Mouse (Mus musculus) forebrain, postnatal 0 days (tissue): Measurements from ENCODE around the gene Crot. TPM values are rescaled to one million over a fixed set of nuclear protein-coding genes. Genes with fewer than 3 reads are reported as not detected.
A peak's percentile ranks its signal among the peaks of the same experiment; 100 is the strongest.

Source experiments
- ATAC-seq: fragments of 200-750 bp; cut with Nextera tagmentation; 2 replicates; pipeline ENCODE4 v1.8.0; 2017; ENCODE audit warnings: mild to moderate bottlenecking, moderate library complexity
- DNase-seq: peaks from one replicate; pipeline ENCODE4 v3.0.0-alpha.2; 2015
- H3K27ac ChIP-seq: fragments of 300-500 bp; sonication (generic); 2 replicates; pipeline ENCODE4 v1.5.1; 2014; ENCODE audit warnings: low read depth, mild to moderate bottlenecking, antibody characterized with exemption, low read length, moderate library complexity, mixed read lengths
- H3K27me3 ChIP-seq: fragments of 300-500 bp; sonication (generic); 2 replicates; pipeline ENCODE4 v1.6.1; 2014; ENCODE audit warnings: mild to moderate bottlenecking, low read length, mixed read lengths; ENCODE audit not compliant: insufficient read depth
- H3K36me3 ChIP-seq: fragments of 300-500 bp; sonication (generic); 2 replicates; pipeline ENCODE4 v1.6.1; 2014; ENCODE audit warnings: mild to moderate bottlenecking, moderate library complexity; ENCODE audit not compliant: insufficient read depth
- H3K4me1 ChIP-seq: fragments of 300-500 bp; sonication (generic); 2 replicates; pipeline ENCODE4 v1.6.1; 2014; ENCODE audit warnings: antibody characterized with exemption; ENCODE audit not compliant: insufficient read depth
- H3K4me2 ChIP-seq: fragments of 300-500 bp; sonication (generic); 2 replicates; pipeline ENCODE4 v1.6.1; 2014; ENCODE audit warnings: low read depth, mild to moderate bottlenecking, moderate library complexity
- H3K4me3 ChIP-seq: fragments of 300-500 bp; sonication (generic); 2 replicates; pipeline ENCODE4 v1.5.1; 2014; ENCODE audit warnings: low read depth, low read length, mixed read lengths
- H3K9ac ChIP-seq: fragments of 300-500 bp; sonication (generic); 2 replicates; pipeline ENCODE4 v1.6.1; 2014; ENCODE audit warnings: mild to moderate bottlenecking
- H3K9me3 ChIP-seq: fragments of 300-500 bp; sonication (generic); 2 replicates; pipeline ENCODE4 v1.6.1; 2016; ENCODE audit warnings: low read length
- CTCF ChIP-seq: sonication (generic); IDR thresholded peaks from 2 replicates; pipeline ENCODE4 v1.5.1; 2016; ENCODE audit warnings: antibody characterized with exemption, control low read depth, low read depth
- WGBS: fragments of 180-500 bp; shearing (Covaris S2); extraction: QIAGEN DNeasy Blood & Tissue Kit; methylation state at CpG from one replicate; pipeline ENCODE4 v1.1.7; 2014; 5-methylcytosine and 5-hydroxymethylcytosine counted together
- polyA plus RNA-seq: library from polyadenylated mRNA; unstranded; fragments of >200 nt; fragmentation: Nextera tagmentation; extraction: Ambion mirVana; gene quantifications from 2 replicates; pipeline ENCODE4 v1.2.1, GENCODE M21; 2015
- total RNA-seq: library from RNA; depleted of rRNA; stranded (reverse); fragments of >200 nt; gene quantifications from 2 replicates; pipeline ENCODE4 v1.2.3, GENCODE M21; 2014

Crot gene
- total and polyA plus RNA-seq, 2 experiments from 2014 or later: 20.0 to 23.4 TPM

DNA sequence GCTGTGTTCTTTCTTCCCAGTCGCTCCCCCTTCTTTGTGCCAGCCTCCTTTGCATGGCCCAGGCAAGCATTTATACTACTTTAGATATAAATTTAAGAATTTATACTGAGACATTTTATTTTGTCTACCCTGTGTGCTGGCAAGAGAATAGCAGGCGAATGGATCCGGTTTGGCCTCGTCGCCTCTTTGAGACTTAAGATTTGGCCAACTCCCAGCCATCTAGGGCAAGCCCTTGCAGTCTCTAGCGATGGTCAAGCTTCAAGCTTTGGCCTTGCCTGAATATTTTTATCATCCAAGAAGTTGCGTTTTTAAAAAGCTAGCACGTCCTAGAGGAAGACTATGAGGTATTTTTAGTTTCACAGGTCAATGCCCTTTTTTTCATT lies 380 bp upstream of the Crot start:
- Histone ChIP-seq H3K27me3 (no peaks in the 10 kb centered on the region), H3K9ac (peak overlapping the region; percentile 70), H3K9me3 (no peaks in the 10 kb centered on the region), H3K27ac (peak overlapping the region; percentile 79), H3K36me3 (no peaks in the 10 kb centered on the region), H3K4me2 (peak overlapping the region; percentile 72), H3K4me3 (peak overlapping the region; percentile 78), H3K4me1 (no peaks in the 10 kb centered on the region)
- WGBS: 3% methylated on average over 8 of the region's 8 CpGs
- no peak for TF ChIP-seq CTCF
- DNase-seq (no peak), ATAC-seq (peak; percentile 17)

DNA sequence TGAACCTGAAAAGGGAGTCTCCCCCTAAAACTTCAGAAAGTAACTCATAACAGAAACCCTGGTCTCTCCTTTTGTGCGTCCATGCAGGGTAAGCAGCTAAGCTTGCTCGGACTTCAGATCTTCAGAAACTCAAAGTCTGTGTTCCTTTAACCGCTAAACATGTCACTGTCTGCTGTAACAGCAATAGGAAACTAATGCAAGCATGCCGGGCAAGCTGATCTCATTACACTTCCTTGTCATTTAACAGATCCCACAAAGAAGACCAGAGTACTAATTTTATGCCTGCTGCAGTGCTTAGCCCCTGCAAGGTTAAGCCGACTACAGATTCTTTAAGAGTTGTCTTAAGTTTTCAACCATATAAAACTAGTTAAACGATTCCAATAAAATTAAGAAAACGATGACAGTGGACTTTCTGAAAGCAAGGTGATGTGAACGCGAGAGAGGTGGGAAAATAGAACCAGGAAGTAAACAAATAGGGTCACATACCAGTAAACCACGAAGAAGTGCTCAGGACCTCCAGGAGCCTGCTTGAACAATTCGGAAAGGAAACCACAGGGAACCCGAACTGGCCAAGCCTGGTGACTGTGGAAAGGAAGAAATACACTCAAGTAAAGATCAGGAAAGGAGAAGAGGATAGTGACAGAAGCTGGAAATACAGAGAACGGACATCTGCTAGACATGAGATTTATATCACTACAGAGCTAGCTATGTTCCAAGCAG lies 998 bp downstream of the Crot start:
- H3K9ac ChIP-seq: peak overlapping the region; percentile 70
- no peak for TF ChIP-seq CTCF
- 12% methylated on average over 13 of the region's 13 CpGs for WGBS
- H3K4me2 ChIP-seq: peak overlapping the region; percentile 72
- H3K27me3 ChIP-seq: no peaks in the 10 kb centered on the region
- DNase-seq (peak; percentile 4), ATAC-seq (no peak)
- no peaks in the 10 kb centered on the region for H3K4me1 ChIP-seq
- H3K36me3 ChIP-seq: no peaks in the 10 kb centered on the region
- peak overlapping the region; percentile 79 for H3K27ac ChIP-seq
- H3K4me3 ChIP-seq: peak overlapping the region; percentile 78
- no peaks in the 10 kb centered on the region for H3K9me3 ChIP-seq

DNA sequence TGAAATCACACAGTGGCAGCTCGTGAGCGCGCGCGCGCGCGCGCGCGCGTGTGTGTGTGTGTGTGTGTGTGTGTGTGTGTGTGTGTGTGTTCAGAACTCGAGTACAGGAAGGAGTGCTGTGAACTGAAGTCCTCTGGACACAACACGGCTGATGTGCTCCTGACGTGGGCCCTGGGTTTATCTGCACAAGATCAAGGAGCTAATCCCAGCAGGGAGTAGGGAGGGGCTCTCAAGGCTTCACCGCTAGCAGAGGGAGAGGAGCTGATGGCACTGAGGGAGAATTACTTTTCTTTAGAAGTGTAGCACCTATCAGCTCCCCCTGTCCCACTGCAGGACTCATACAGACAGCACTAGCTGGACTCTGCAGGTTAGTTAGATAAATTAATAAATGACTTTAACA lies 5.5 kb downstream of the Crot start:
- no peak overlapping the region for H3K4me3 ChIP-seq
- no peak overlapping the region for H3K9ac ChIP-seq
- ATAC-seq (no peak), DNase-seq (no peak)
- TF ChIP-seq CTCF: no peak
- no peaks in the 10 kb centered on the region for H3K9me3 ChIP-seq
- no peaks in the 10 kb centered on the region for H3K27me3 ChIP-seq
- H3K27ac ChIP-seq: no peak overlapping the region
- WGBS: 90% methylated on average over 16 of the region's 16 CpGs
- no peak overlapping the region for H3K4me2 ChIP-seq
- peaks cover under 1% of the 10 kb centered on the region; the same call in 1 of the 2 replicates for H3K36me3 ChIP-seq
- no peaks in the 10 kb centered on the region for H3K4me1 ChIP-seq

DNA sequence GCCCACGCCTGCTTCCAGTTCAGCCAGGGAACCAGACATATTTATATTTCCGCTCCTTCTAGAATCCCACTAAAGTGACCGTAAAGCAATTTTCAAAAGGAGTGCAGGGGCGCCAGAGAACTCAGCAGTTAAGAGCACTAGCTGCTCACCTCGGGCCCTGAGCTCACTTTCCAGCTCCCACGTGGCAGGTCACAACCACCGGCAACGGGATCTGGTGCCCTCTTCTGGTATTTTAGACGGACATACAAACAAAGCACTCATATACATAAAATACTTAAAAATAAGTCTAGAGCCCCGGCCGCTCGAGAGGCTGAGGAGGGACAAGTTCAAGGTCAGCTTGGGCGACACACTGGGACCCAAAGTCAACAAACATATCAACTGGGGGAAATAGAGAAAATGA lies 6.6 kb downstream of the Crot start:
- Histone ChIP-seq H3K27ac (no peak overlapping the region), H3K4me2 (no peak overlapping the region), H3K36me3 (peaks cover 3% of the 10 kb centered on the region; the same call in 1 of the 2 replicates), H3K9ac (no peak overlapping the region), H3K27me3 (no peaks in the 10 kb centered on the region), H3K4me3 (no peak overlapping the region), H3K4me1 (no peaks in the 10 kb centered on the region), H3K9me3 (no peaks in the 10 kb centered on the region)
- WGBS: 88% methylated on average over 13 of the region's 13 CpGs
- DNase-seq (no peak), ATAC-seq (no peak)
- no peak for TF ChIP-seq CTCF

DNA sequence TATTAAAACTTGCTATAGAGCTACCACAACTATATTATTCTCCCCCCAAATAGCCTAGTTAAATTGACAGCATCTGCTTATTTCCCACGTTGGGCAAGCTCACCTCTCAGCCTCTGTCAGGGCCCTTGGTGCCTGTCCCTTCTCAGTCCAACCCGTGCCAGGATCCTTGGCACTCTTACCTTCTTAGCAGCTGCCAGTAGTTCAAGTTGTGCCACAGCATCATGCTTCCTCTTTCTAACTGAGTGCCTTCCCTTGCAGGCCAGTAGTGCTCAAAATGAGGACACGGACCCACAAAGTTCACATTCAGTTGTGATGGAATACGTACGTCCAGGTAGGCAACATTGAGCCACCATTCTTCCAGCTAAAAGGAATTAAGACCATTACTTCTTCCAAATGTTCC lies 9.2 kb downstream of the Crot start:
- no peaks in the 10 kb centered on the region for H3K9me3 ChIP-seq
- H3K4me2 ChIP-seq: no peak overlapping the region
- no peaks in the 10 kb centered on the region for H3K27me3 ChIP-seq
- H3K27ac ChIP-seq: no peak overlapping the region
- no peak for TF ChIP-seq CTCF
- H3K4me3 ChIP-seq: no peak overlapping the region
- H3K36me3 ChIP-seq: peaks cover 6% of the 10 kb centered on the region
- H3K4me1 ChIP-seq: no peaks in the 10 kb centered on the region
- 92% methylated on average over 5 of the region's 5 CpGs for WGBS
- no peak for DNase-seq
- no peak overlapping the region for H3K9ac ChIP-seq
- ATAC-seq: no peak

DNA sequence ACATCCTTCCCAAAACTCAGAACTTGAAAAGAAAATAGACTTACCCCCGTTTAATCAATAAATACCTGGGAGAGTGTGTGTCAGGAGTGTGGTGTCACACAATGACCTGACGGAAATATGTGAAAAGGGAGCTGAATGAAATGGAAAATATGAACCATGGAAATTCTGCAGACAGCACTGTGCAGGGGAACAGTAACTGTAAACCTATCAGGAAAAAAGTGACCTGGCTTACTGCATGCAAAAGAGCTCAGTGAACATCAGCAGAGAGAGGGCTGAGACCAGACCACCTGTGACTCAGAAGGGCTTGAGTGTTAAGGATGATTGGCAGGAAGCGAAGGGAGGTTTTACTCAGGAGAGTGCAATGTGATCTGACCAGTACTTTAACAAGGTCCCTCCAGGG lies 11.7 kb downstream of the Crot start:
- Histone ChIP-seq H3K4me3 (no peak overlapping the region), H3K4me2 (no peak overlapping the region), H3K36me3 (peaks cover 6% of the 10 kb centered on the region), H3K27ac (no peak overlapping the region), H3K27me3 (no peaks in the 10 kb centered on the region), H3K4me1 (no peaks in the 10 kb centered on the region), H3K9ac (no peak overlapping the region), H3K9me3 (no peaks in the 10 kb centered on the region)
- ATAC-seq: no peak
- 91% methylated on average over 3 of the region's 3 CpGs for WGBS
- no peak for DNase-seq
- TF ChIP-seq CTCF: no peak

DNA sequence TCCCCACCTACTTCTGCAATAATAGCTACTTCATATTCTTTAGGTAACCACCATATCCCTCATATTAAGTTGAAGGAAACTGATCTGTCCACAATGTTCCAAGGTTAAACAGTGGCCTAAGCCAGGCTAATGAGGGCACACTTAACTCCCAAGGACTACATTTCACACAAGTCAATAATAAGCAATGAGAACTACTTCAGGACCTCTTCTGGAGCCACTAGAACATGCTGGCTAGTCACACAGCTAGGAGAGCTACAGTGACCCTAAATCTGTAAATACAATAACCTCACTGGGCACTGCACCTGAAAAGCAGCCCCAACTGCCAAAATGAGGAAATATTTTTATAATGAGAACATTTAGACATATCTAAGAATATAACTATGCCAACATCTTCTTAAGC lies 22.4 kb downstream of the Crot start:
- no peak for ATAC-seq
- Histone ChIP-seq H3K27me3 (no peaks in the 10 kb centered on the region), H3K27ac (no peak overlapping the region), H3K4me2 (no peak overlapping the region), H3K9ac (no peak overlapping the region), H3K36me3 (peaks cover 20% of the 10 kb centered on the region), H3K9me3 (no peaks in the 10 kb centered on the region), H3K4me3 (no peak overlapping the region), H3K4me1 (no peaks in the 10 kb centered on the region)
- DNase-seq: no peak
- TF ChIP-seq CTCF: no peak

DNA sequence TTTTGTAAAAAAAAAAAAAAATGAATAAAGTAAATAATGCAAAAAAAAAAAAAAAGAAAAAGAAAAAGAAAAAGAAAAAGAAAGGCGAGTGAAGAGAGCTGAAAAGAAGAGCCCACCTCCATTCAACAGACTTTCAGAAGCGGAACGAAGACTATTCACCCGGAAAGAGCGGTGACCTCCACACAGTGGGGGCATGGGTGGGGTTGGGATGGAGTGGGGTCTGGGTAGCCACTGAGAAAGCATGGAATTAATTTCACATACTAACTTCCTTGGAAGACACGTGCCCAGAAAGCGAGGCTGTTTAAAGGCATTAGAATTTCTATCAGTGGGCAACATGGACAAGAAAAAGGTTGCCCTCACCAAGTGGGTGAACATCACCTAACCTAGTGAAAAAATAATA lies 24.8 kb downstream of the Crot start:
- Histone ChIP-seq H3K9ac (no peak overlapping the region), H3K36me3 (peaks cover 23% of the 10 kb centered on the region), H3K4me2 (no peak overlapping the region), H3K9me3 (no peaks in the 10 kb centered on the region), H3K4me1 (no peaks in the 10 kb centered on the region), H3K27me3 (no peaks in the 10 kb centered on the region), H3K4me3 (no peak overlapping the region), H3K27ac (no peak overlapping the region)
- no peak for ATAC-seq
- TF ChIP-seq CTCF: no peak
- WGBS: 65% methylated on average over 7 of the region's 7 CpGs
- no peak for DNase-seq
